Mouse (Mus musculus) hindbrain, embryonic 12.5 days (tissue): ENCODE measurements around the gene Frs3. TPM values are rescaled to one million over a fixed set of nuclear protein-coding genes. Genes with fewer than 3 reads are reported as not detected.

Experiments
- ATAC-seq: fragments of 200-750 bp; cut with Nextera tagmentation; 2 replicates; pipeline ENCODE4 v1.8.0; 2017; ENCODE audit warnings: moderate TSS enrichment; ENCODE audit not compliant: low FRiP score
- H3K27ac ChIP-seq: fragments of 300-500 bp; sonication (generic); 2 replicates; pipeline ENCODE4 v1.5.1; 2016; ENCODE audit warnings: mild to moderate bottlenecking
- H3K27me3 ChIP-seq: fragments of 300-500 bp; sonication (generic); 2 replicates; pipeline ENCODE4 v1.6.1; 2016; ENCODE audit warnings: mild to moderate bottlenecking
- H3K36me3 ChIP-seq: fragments of 300-500 bp; sonication (generic); 2 replicates; pipeline ENCODE4 v1.6.1; 2016; ENCODE audit warnings: mild to moderate bottlenecking
- H3K4me1 ChIP-seq: fragments of 300-500 bp; sonication (generic); 2 replicates; pipeline ENCODE4 v1.6.1; 2016
- H3K4me2 ChIP-seq: fragments of 300-500 bp; sonication (generic); replicated peaks from 2 replicates; pipeline ENCODE4 v1.6.1; 2016; ENCODE audit warnings: mild to moderate bottlenecking
- H3K4me3 ChIP-seq: fragments of 300-500 bp; sonication (generic); 2 replicates; pipeline ENCODE4 v1.5.1; 2016; ENCODE audit warnings: mild to moderate bottlenecking
- H3K9ac ChIP-seq: fragments of 300-500 bp; sonication (generic); 2 replicates; pipeline ENCODE4 v1.6.1; 2016; ENCODE audit warnings: mild to moderate bottlenecking, moderate library complexity
- H3K9me3 ChIP-seq: fragments of 300-500 bp; sonication (generic); replicated peaks from 2 replicates; pipeline ENCODE4 v1.6.1; 2016; ENCODE audit warnings: mild to moderate bottlenecking
- WGBS: fragments of 180-500 bp; shearing (Covaris S2); methylation state at CpG from one replicate; pipeline ENCODE4 v1.1.7; 2016; 5-methylcytosine and 5-hydroxymethylcytosine counted together
- polyA plus RNA-seq: library from polyadenylated mRNA; unstranded; fragments of >200 nt; fragmentation: Nextera tagmentation; extraction: Ambion mirVana; gene quantifications from 2 replicates; pipeline ENCODE4 v1.2.1, GENCODE M21; 2016

Frs3 gene
- polyA plus RNA-seq, 1 experiment from 2014 or later = 18.9 TPM

DNA sequence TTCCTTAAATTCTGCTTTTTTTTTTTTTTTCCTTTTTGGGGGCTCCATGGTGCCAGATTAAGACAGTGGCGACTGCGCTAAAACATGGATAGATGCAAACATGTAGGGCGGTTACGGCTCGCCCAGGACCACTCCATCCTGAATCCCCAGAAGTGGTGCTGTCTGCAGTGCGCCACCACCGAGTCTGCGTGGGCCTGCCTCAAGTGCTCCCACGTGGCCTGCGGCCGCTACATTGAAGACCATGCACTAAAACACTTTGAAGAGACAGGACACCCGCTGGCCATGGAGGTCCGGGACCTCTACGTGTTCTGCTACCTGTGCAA is 16.9 kb upstream of the Frs3 start:
- peaks cover 18% of the 10 kb centered on the region for H3K4me1 ChIP-seq
- H3K4me2 ChIP-seq = peak overlapping the region; percentile 72
- 7% methylated on average over 14 of the region's 14 CpGs for WGBS
- H3K9me3 ChIP-seq = no peaks in the 10 kb centered on the region
- H3K4me3 ChIP-seq = peak overlapping the region; percentile 36
- no peak overlapping the region for H3K27ac ChIP-seq
- H3K36me3 ChIP-seq = peaks cover 15% of the 10 kb centered on the region
- peaks cover 27% of the 10 kb centered on the region for H3K27me3 ChIP-seq
- ATAC-seq = peak; percentile 38
- peak overlapping the region; percentile 58 for H3K9ac ChIP-seq

- Histone ChIP-seq H3K4me1 (peaks cover 18% of the 10 kb centered on the region), H3K9ac (peak overlapping the region; percentile 58), H3K27ac (0 out of 2 replicates have a peak overlapping the region, but pooled peaks have one; percentile 32), H3K9me3 (no peaks in the 10 kb centered on the region), H3K36me3 (peaks cover 15% of the 10 kb centered on the region), H3K4me3 (peak overlapping the region; percentile 36), H3K4me2 (peak overlapping the region; percentile 72), H3K27me3 (peaks cover 27% of the 10 kb centered on the region)
- WGBS = 4% methylated on average over 64 of the region's 68 CpGs
- peak; percentile 73 for ATAC-seq
Measured at GRCm38 (mm10) chr17:47672311-47673111, 16.3 kb upstream of the Frs3 start.

DNA sequence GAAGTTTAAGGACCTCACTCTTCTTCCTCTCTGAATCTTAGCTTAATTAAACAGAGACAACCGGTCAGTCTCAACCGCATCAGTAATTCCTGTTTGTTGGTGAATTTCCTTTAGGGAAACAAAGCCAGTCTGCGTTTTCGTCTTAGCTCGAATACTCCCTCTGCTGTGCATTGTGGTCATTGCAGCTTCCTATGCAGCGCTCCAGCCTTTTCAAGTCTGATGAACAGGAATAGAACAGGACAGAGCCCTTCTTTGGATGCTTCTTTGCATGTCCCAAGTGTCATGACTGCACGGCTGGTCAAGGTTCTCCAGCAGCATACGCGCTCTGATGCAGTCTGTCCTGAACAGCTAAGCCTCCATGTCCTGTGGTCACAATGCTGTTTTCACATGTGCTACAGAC is 12.2 kb upstream of the Frs3 start:
- Histone ChIP-seq H3K4me3 (no peak overlapping the region), H3K9ac (no peak overlapping the region), H3K27me3 (peaks cover 18% of the 10 kb centered on the region), H3K4me1 (peaks cover 18% of the 10 kb centered on the region), H3K36me3 (peaks cover 47% of the 10 kb centered on the region), H3K9me3 (no peaks in the 10 kb centered on the region), H3K27ac (peak overlapping the region; percentile 48; the same call in 1 of the 2 replicates), H3K4me2 (no peak overlapping the region)
- 20% methylated on average over 9 of the region's 9 CpGs for WGBS
- ATAC-seq = no peak

- H3K4me2 ChIP-seq = no peak overlapping the region
- no peak overlapping the region for H3K9ac ChIP-seq
- H3K4me3 ChIP-seq = no peak overlapping the region
- peaks cover 63% of the 10 kb centered on the region for H3K36me3 ChIP-seq
- no peak overlapping the region for H3K27ac ChIP-seq
- H3K9me3 ChIP-seq = no peaks in the 10 kb centered on the region
- H3K27me3 ChIP-seq = peaks cover 4% of the 10 kb centered on the region; the same call in 1 of the 2 replicates
- H3K4me1 ChIP-seq = peaks cover 4% of the 10 kb centered on the region; the same call in 1 of the 2 replicates
- ATAC-seq = no peak
- 91% methylated on average over 5 of the region's 5 CpGs for WGBS
Measured at GRCm38 (mm10) chr17:47678238-47678637, 10.6 kb upstream of the Frs3 start.

- H3K9ac ChIP-seq = no peak overlapping the region
- no peak overlapping the region for H3K4me3 ChIP-seq
- H3K9me3 ChIP-seq = no peaks in the 10 kb centered on the region
- no peak overlapping the region for H3K27ac ChIP-seq
- peaks cover 68% of the 10 kb centered on the region for H3K36me3 ChIP-seq
- WGBS = 89% methylated on average over 5 of the region's 5 CpGs
- H3K27me3 ChIP-seq = no peaks in the 10 kb centered on the region
- no peak for ATAC-seq
- H3K4me1 ChIP-seq = no peaks in the 10 kb centered on the region
- H3K4me2 ChIP-seq = no peak overlapping the region
Measured at GRCm38 (mm10) chr17:47678702-47679101, 10.1 kb upstream of the Frs3 start.

- Histone ChIP-seq H3K27me3 (no peaks in the 10 kb centered on the region), H3K9ac (no peak overlapping the region), H3K4me2 (no peak overlapping the region), H3K36me3 (peaks cover 79% of the 10 kb centered on the region), H3K4me3 (no peak overlapping the region), H3K4me1 (peaks cover 12% of the 10 kb centered on the region), H3K9me3 (no peaks in the 10 kb centered on the region), H3K27ac (no peak overlapping the region)
- WGBS = 79% methylated on average over 4 of the region's 4 CpGs
- ATAC-seq = no peak
Measured at GRCm38 (mm10) chr17:47682836-47683235, 6.0 kb upstream of the Frs3 start.

- H3K4me3 ChIP-seq = peak overlapping the region; percentile 73
- ATAC-seq = peak; percentile 91
- H3K4me1 ChIP-seq = peaks cover 18% of the 10 kb centered on the region
- H3K4me2 ChIP-seq = peak overlapping the region; percentile 96
- H3K9ac ChIP-seq = peak overlapping the region; percentile 88
- 0 out of 2 replicates have a peak, but pooled peaks cover 4% of the 10 kb centered on the region for H3K27me3 ChIP-seq
- 1% methylated on average over 70 of the region's 70 CpGs for WGBS
- H3K9me3 ChIP-seq = no peaks in the 10 kb centered on the region
- peaks cover 36% of the 10 kb centered on the region for H3K36me3 ChIP-seq
- peak overlapping the region; percentile 87 for H3K27ac ChIP-seq
Measured at GRCm38 (mm10) chr17:47687409-47688343, 1.2 kb upstream of the Frs3 start.

GRCm38 (mm10) chr17:47688344-47688607 is 554 bp upstream of the Frs3 start, which contains the start of gene Tomm6:
TSS of gene Tomm6 (minus strand) at chr17:47688386.
- no peak for ATAC-seq
- H3K9ac ChIP-seq = peak within 1 kb of the TSS; percentile 88
- H3K27me3 ChIP-seq = peaks cover 4% of the 10 kb centered on the region; the same call in 1 of the 2 replicates
- peaks cover 31% of the 10 kb centered on the region for H3K36me3 ChIP-seq
- peaks cover 18% of the 10 kb centered on the region for H3K4me1 ChIP-seq
- peak within 1 kb of the TSS; percentile 73 for H3K4me3 ChIP-seq
- H3K9me3 ChIP-seq = no peaks in the 10 kb centered on the region
- H3K4me2 ChIP-seq = peak within 1 kb of the TSS; percentile 96
- WGBS = 1% methylated on average over 9 of the region's 9 CpGs
- peak within 1 kb of the TSS; percentile 87 for H3K27ac ChIP-seq

DNA sequence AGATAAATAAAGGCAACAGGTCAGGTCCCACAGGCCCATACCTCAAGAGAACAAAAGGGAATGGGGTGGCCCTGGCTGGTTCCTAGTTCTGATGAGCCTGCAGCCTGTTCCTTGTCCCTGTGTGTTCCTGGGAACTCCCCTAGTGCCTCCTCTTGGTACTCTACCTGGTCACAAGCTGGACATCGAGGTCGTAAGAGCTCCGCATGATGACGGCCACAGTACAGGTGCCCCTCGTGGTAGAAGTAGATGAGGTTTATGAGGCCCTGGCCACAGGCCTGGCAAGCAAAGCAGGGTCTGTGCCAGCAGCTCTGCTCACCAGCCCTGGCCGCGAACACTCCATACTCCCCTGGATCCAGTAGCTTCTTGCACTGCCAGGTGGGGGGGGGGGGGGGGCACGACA is 1.1 kb downstream of the Frs3 start:
- Histone ChIP-seq H3K4me1 (peaks cover 25% of the 10 kb centered on the region), H3K9ac (no peak overlapping the region), H3K27ac (no peak overlapping the region), H3K27me3 (peaks cover 7% of the 10 kb centered on the region; the same call in 1 of the 2 replicates), H3K4me3 (no peak overlapping the region), H3K36me3 (peaks cover 15% of the 10 kb centered on the region; the same call in 1 of the 2 replicates), H3K9me3 (no peaks in the 10 kb centered on the region), H3K4me2 (peak overlapping the region; percentile 96)
- WGBS = 78% methylated on average over 5 of the region's 8 CpGs
- ATAC-seq = no peak

DNA sequence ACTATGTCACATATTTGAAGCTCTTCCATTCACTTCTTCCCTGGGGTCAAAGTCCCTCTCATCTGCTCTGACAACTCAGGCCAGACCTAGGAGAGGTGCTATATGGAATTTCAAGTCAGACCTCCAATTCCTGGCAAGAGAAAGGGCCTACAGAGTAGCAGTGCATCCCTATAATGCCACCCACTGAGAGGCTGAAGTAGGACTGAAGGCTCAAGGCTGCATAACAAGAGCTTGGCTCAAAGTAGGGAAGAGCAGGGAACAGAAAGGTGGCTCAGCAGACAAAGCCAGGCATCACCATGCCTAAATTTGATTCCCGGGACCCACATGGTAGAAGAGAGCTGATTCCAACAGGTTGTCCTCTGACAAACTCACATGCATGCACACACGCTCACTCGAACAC is 2.8 kb downstream of the Frs3 start:
- H3K4me3 ChIP-seq = no peak overlapping the region
- no peak for ATAC-seq
- H3K9me3 ChIP-seq = no peaks in the 10 kb centered on the region
- peaks cover 3% of the 10 kb centered on the region; the same call in 1 of the 2 replicates for H3K36me3 ChIP-seq
- WGBS = 90% methylated on average over 3 of the region's 3 CpGs
- no peak overlapping the region for H3K27ac ChIP-seq
- peaks cover 7% of the 10 kb centered on the region; the same call in 1 of the 2 replicates for H3K27me3 ChIP-seq
- peaks cover 27% of the 10 kb centered on the region for H3K4me1 ChIP-seq
- no peak overlapping the region for H3K9ac ChIP-seq
- no peak overlapping the region for H3K4me2 ChIP-seq

GRCm38 (mm10) chr17:47693671-47694441 is 5.0 kb downstream of the Frs3 start:
- no peak for ATAC-seq
- peaks cover 19% of the 10 kb centered on the region for H3K4me1 ChIP-seq
- peak overlapping the region; percentile 84 for H3K9ac ChIP-seq
- peaks cover 7% of the 10 kb centered on the region; the same call in 1 of the 2 replicates for H3K27me3 ChIP-seq
- WGBS = 33% methylated on average over 13 of the region's 13 CpGs
- H3K9me3 ChIP-seq = no peaks in the 10 kb centered on the region
- peak overlapping the region; percentile 74 for H3K4me3 ChIP-seq
- 0 out of 2 replicates have a peak, but pooled peaks cover 5% of the 10 kb centered on the region for H3K36me3 ChIP-seq
- H3K27ac ChIP-seq = peak overlapping the region; percentile 74
- H3K4me2 ChIP-seq = peak overlapping the region; percentile 70

DNA sequence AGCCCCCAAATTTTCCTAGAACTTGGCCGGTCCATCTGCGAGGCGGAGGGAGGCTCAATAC is 5.4 kb downstream of the Frs3 start, which contains the start of gene Gm21981:
TSS of gene Gm21981 (minus strand) at position 14 of the 61 bp plus-strand sequence.
- 2% methylated on average over 3 of the region's 3 CpGs for WGBS
- ATAC-seq = no peak

More for the DNA sequence above, 5.4 kb downstream of the Frs3 start, which contains the start of gene Gm21981:
- Histone ChIP-seq H3K36me3 (peaks cover 10% of the 10 kb centered on the region; the same call in 1 of the 2 replicates), H3K27ac (peak within 1 kb of the TSS; percentile 74), H3K4me2 (peak within 1 kb of the TSS; percentile 70), H3K27me3 (peaks cover 7% of the 10 kb centered on the region; the same call in 1 of the 2 replicates), H3K9ac (peak within 1 kb of the TSS; percentile 84), H3K4me1 (peaks cover 17% of the 10 kb centered on the region), H3K9me3 (no peaks in the 10 kb centered on the region), H3K4me3 (peak within 1 kb of the TSS; percentile 74)
